Mouse (Mus musculus) heart, embryonic 15.5 days (tissue): ENCODE measurements around the gene Cpsf6. TPM values are rescaled to one million over a fixed set of nuclear protein-coding genes. Genes with fewer than 3 reads are reported as not detected.

ENCODE experiments used
- ATAC-seq: fragments of 200-750 bp; cut with Nextera tagmentation; replicated peaks from 2 replicates; pipeline ENCODE4 v1.8.0; 2017; ENCODE audit warnings: low read depth, moderate TSS enrichment; ENCODE audit not compliant: insufficient number of reproducible peaks, insufficient read depth, low FRiP score
- H3K27ac ChIP-seq: fragments of 300-500 bp; sonication (generic); 2 replicates; pipeline ENCODE4 v1.5.1; 2015; ENCODE audit warnings: mild to moderate bottlenecking, inconsistent platforms
- H3K27me3 ChIP-seq: fragments of 300-500 bp; sonication (generic); 2 replicates; pipeline ENCODE4 v1.6.1; 2015; ENCODE audit warnings: inconsistent platforms
- H3K36me3 ChIP-seq: fragments of 300-500 bp; sonication (generic); 2 replicates; pipeline ENCODE4 v1.6.1; 2015; ENCODE audit warnings: mild to moderate bottlenecking, inconsistent platforms
- H3K4me1 ChIP-seq: fragments of 300-500 bp; sonication (generic); replicated peaks from 2 replicates; pipeline ENCODE4 v1.6.1; 2015; ENCODE audit warnings: inconsistent platforms
- H3K4me2 ChIP-seq: fragments of 300-500 bp; sonication (generic); 2 replicates; pipeline ENCODE4 v1.6.1; 2015; ENCODE audit warnings: inconsistent platforms, mild to moderate bottlenecking, moderate library complexity
- H3K4me3 ChIP-seq: fragments of 300-500 bp; sonication (generic); 2 replicates; pipeline ENCODE4 v1.5.1; 2015; ENCODE audit warnings: mild to moderate bottlenecking, inconsistent platforms
- H3K9ac ChIP-seq: fragments of 300-500 bp; sonication (generic); 2 replicates; pipeline ENCODE4 v1.6.1; 2015; ENCODE audit warnings: mild to moderate bottlenecking, inconsistent platforms
- H3K9me3 ChIP-seq: fragments of 300-500 bp; sonication (generic); replicated peaks from 2 replicates; pipeline ENCODE4 v1.6.1; 2016; ENCODE audit warnings: inconsistent platforms
- WGBS: fragments of 180-500 bp; shearing (Covaris S2); methylation state at CpG from one replicate; pipeline ENCODE4 v1.1.7; 2015; ENCODE audit warnings: mixed read lengths; 5-methylcytosine and 5-hydroxymethylcytosine counted together
- polyA plus RNA-seq: library from polyadenylated mRNA; unstranded; fragments of >200 nt; fragmentation: Nextera tagmentation; extraction: Ambion mirVana; gene quantifications from 2 replicates; pipeline ENCODE4 v1.2.1, GENCODE M21; 2015

Gene Cpsf6
- polyA plus RNA-seq, 1 experiment from 2014 or later = 78.5 TPM

GRCm38 (mm10) chr10:117342406-117342805, 37.4 kb downstream of the Cpsf6 start:
- WGBS = 68% methylated on average over 2 of the region's 2 CpGs

GRCm38 (mm10) chr10:117341029-117341428, 38.8 kb downstream of the Cpsf6 start:
- 60% methylated on average over 4 of the region's 4 CpGs for WGBS
- Histone ChIP-seq H3K36me3 (no peaks in the 10 kb centered on the region), H3K4me2 (no peak overlapping the region), H3K27me3 (no peaks in the 10 kb centered on the region), H3K9ac (no peak overlapping the region), H3K4me3 (no peak overlapping the region), H3K27ac (no peak overlapping the region), H3K9me3 (no peaks in the 10 kb centered on the region), H3K4me1 (peaks cover 3% of the 10 kb centered on the region; the same call in 1 of the 2 replicates)
- ATAC-seq = no peak

More at GRCm38 (mm10) chr10:117342406-117342805, 37.4 kb downstream of the Cpsf6 start:
- Histone ChIP-seq H3K36me3 (peaks cover 6% of the 10 kb centered on the region; the same call in 1 of the 2 replicates), H3K27me3 (no peaks in the 10 kb centered on the region), H3K4me3 (no peak overlapping the region), H3K9me3 (no peaks in the 10 kb centered on the region), H3K4me1 (no peaks in the 10 kb centered on the region), H3K27ac (no peak overlapping the region), H3K4me2 (no peak overlapping the region), H3K9ac (no peak overlapping the region)
- ATAC-seq = no peak

- Histone ChIP-seq H3K9ac (no peak overlapping the region), H3K9me3 (no peaks in the 10 kb centered on the region), H3K4me2 (no peak overlapping the region), H3K27me3 (no peaks in the 10 kb centered on the region), H3K27ac (no peak overlapping the region), H3K4me1 (peaks cover 7% of the 10 kb centered on the region; the same call in 1 of the 2 replicates), H3K4me3 (no peak overlapping the region), H3K36me3 (no peaks in the 10 kb centered on the region)
- 83% methylated on average over 7 of the region's 7 CpGs for WGBS
- ATAC-seq = no peak
Measured at GRCm38 (mm10) chr10:117339241-117339640, 40.6 kb downstream of the Cpsf6 start.

- no peak for ATAC-seq
- no peak overlapping the region for H3K4me2 ChIP-seq
- H3K4me3 ChIP-seq = no peak overlapping the region
- H3K4me1 ChIP-seq = peaks cover 7% of the 10 kb centered on the region; the same call in 1 of the 2 replicates
- no peak overlapping the region for H3K9ac ChIP-seq
- no peak overlapping the region for H3K27ac ChIP-seq
- no peaks in the 10 kb centered on the region for H3K27me3 ChIP-seq
- H3K36me3 ChIP-seq = no peaks in the 10 kb centered on the region
- H3K9me3 ChIP-seq = no peaks in the 10 kb centered on the region
Measured at GRCm38 (mm10) chr10:117337946-117338345, 41.9 kb downstream of the Cpsf6 start.

- Histone ChIP-seq H3K36me3 (no peaks in the 10 kb centered on the region), H3K9me3 (no peaks in the 10 kb centered on the region), H3K27ac (no peak overlapping the region), H3K4me1 (peaks cover 7% of the 10 kb centered on the region; the same call in 1 of the 2 replicates), H3K4me3 (no peak overlapping the region), H3K9ac (no peak overlapping the region), H3K27me3 (no peaks in the 10 kb centered on the region), H3K4me2 (peak overlapping the region; percentile 18; the same call in 1 of the 2 replicates)
- no peak for ATAC-seq
- WGBS = 31% methylated on average over 4 of the region's 4 CpGs
Measured at GRCm38 (mm10) chr10:117335649-117336048, 44.2 kb downstream of the Cpsf6 start.

- Histone ChIP-seq H3K4me3 (no peak overlapping the region), H3K4me1 (peaks cover 12% of the 10 kb centered on the region), H3K27me3 (no peaks in the 10 kb centered on the region), H3K9ac (no peak overlapping the region), H3K27ac (no peak overlapping the region), H3K9me3 (no peaks in the 10 kb centered on the region), H3K36me3 (no peaks in the 10 kb centered on the region), H3K4me2 (no peak overlapping the region)
- no peak for ATAC-seq
- 64% methylated on average over 5 of the region's 5 CpGs for WGBS
Measured at GRCm38 (mm10) chr10:117330521-117330920, 49.3 kb downstream of the Cpsf6 start.

GRCm38 (mm10) chr10:117323782-117324181, 56.0 kb downstream of the Cpsf6 start:
- H3K27ac ChIP-seq = no peak overlapping the region
- no peaks in the 10 kb centered on the region for H3K27me3 ChIP-seq
- no peak for ATAC-seq
- no peaks in the 10 kb centered on the region for H3K36me3 ChIP-seq
- H3K9me3 ChIP-seq = no peaks in the 10 kb centered on the region
- no peak overlapping the region for H3K4me3 ChIP-seq
- peaks cover 8% of the 10 kb centered on the region for H3K4me1 ChIP-seq
- H3K9ac ChIP-seq = no peak overlapping the region
- WGBS = 82% methylated on average over 7 of the region's 7 CpGs
- H3K4me2 ChIP-seq = no peak overlapping the region

GRCm38 (mm10) chr10:117322630-117323029, 57.2 kb downstream of the Cpsf6 start:
- WGBS = 91% methylated on average over 5 of the region's 5 CpGs
- Histone ChIP-seq H3K4me2 (no peak overlapping the region), H3K9ac (no peak overlapping the region), H3K27ac (no peak overlapping the region), H3K36me3 (no peaks in the 10 kb centered on the region), H3K4me1 (no peaks in the 10 kb centered on the region), H3K27me3 (no peaks in the 10 kb centered on the region), H3K4me3 (no peak overlapping the region), H3K9me3 (no peaks in the 10 kb centered on the region)
- ATAC-seq = no peak

- Histone ChIP-seq H3K4me2 (no peak overlapping the region), H3K4me1 (no peaks in the 10 kb centered on the region), H3K4me3 (no peak overlapping the region), H3K9ac (no peak overlapping the region), H3K27ac (no peak overlapping the region), H3K27me3 (no peaks in the 10 kb centered on the region), H3K36me3 (no peaks in the 10 kb centered on the region), H3K9me3 (no peaks in the 10 kb centered on the region)
- no peak for ATAC-seq
- WGBS = 86% methylated on average over 3 of the region's 3 CpGs
Measured at GRCm38 (mm10) chr10:117320571-117320981, 59.2 kb downstream of the Cpsf6 start.

- Histone ChIP-seq H3K36me3 (no peaks in the 10 kb centered on the region), H3K27ac (no peak overlapping the region), H3K27me3 (no peaks in the 10 kb centered on the region), H3K9ac (no peak overlapping the region), H3K4me3 (no peak overlapping the region), H3K4me2 (no peak overlapping the region), H3K4me1 (no peaks in the 10 kb centered on the region), H3K9me3 (no peaks in the 10 kb centered on the region)
- no peak for ATAC-seq
- 86% methylated on average over 11 of the region's 11 CpGs for WGBS
Measured at GRCm38 (mm10) chr10:117316391-117316790, 63.4 kb downstream of the Cpsf6 start.

- no peak overlapping the region for H3K27ac ChIP-seq
- WGBS = 72% methylated on average over 2 of the region's 2 CpGs
- no peak overlapping the region for H3K4me2 ChIP-seq
- no peak overlapping the region for H3K4me3 ChIP-seq
- no peak overlapping the region for H3K9ac ChIP-seq
- H3K9me3 ChIP-seq = no peaks in the 10 kb centered on the region
- no peaks in the 10 kb centered on the region for H3K27me3 ChIP-seq
- H3K4me1 ChIP-seq = no peaks in the 10 kb centered on the region
- no peak for ATAC-seq
- H3K36me3 ChIP-seq = no peaks in the 10 kb centered on the region
Measured at GRCm38 (mm10) chr10:117313133-117313532, 66.7 kb downstream of the Cpsf6 start.

GRCm38 (mm10) chr10:117312168-117312567, 67.6 kb downstream of the Cpsf6 start:
- ATAC-seq = no peak
- Histone ChIP-seq H3K27me3 (no peaks in the 10 kb centered on the region), H3K4me2 (no peak overlapping the region), H3K36me3 (no peaks in the 10 kb centered on the region), H3K4me3 (no peak overlapping the region), H3K9me3 (no peaks in the 10 kb centered on the region), H3K9ac (no peak overlapping the region), H3K4me1 (no peaks in the 10 kb centered on the region), H3K27ac (no peak overlapping the region)
- WGBS = 80% methylated on average over 8 of the region's 8 CpGs
